Mouse (Mus musculus): ENCODE measurements around the gene Per1. TPM values are rescaled to one million over a fixed set of nuclear protein-coding genes. Genes with fewer than 3 reads are reported as not detected.

Per1 gene
- polyA plus RNA-seq, 1 experiment from 2014 or later: 8.2 TPM

DNA sequence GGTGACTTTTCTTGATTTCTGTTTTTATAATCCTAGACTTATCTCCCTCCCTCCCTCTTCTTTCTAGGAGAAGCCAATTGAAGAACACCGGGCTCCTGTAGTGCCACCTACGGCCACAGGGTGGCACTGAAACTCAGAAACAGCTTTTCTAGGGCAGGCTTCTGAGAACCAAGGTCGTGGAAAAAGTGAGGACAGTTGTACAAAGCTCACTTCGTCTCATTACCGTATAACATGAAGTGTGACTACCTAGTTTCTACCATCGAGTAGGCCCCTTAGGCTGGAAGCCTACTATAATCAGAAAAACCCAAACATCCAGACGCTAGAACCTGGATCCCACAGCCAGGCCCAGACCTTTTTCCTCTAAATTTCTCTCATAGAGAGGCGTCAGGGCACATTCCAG, 28.1 kb upstream of the Per1 start:
- peak overlapping the region; percentile 55; the same call in 1 of the 2 replicates for H3K9ac ChIP-seq (replicated peaks)
- WGBS: 12% methylated on average over 8 of the region's 8 CpGs
- no peak overlapping the region; the same call in 1 of the 2 replicates for H3K27ac ChIP-seq (replicated peaks)
- peaks cover 46% of the 10 kb centered on the region for H3K4me1 ChIP-seq
- no peaks in the 10 kb centered on the region for H3K9me3 ChIP-seq
- ATAC-seq (replicated peaks): no peak
- no peaks in the 10 kb centered on the region for H3K36me3 ChIP-seq
- peak overlapping the region; percentile 89 for H3K4me2 ChIP-seq (replicated peaks)
- no peaks in the 10 kb centered on the region for H3K27me3 ChIP-seq
- peak overlapping the region; percentile 45 for H3K4me3 ChIP-seq

DNA sequence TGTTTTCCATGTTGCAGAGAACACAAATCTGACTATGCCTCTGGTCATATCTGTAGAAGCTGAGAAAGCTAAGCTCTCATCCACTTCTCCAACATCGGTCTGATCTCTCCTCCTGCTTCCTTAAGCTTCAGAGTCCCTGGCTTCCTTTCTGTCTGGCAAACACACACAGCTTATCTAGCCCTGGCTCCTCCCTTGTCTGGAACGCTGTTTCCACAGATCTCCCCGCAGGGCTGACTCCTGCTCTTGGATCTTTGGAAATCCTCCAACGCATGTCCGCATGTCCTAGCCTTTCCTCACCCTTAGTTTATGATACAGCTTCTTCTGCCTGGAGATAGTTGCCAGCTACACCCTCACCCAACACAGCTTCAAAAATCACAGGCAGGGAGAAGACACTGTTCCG, 27.4 kb upstream of the Per1 start:
- Histone ChIP-seq H3K9ac (replicated peaks) (no peak overlapping the region), H3K4me3 (no peak overlapping the region), H3K36me3 (no peaks in the 10 kb centered on the region), H3K4me1 (peaks cover 46% of the 10 kb centered on the region), H3K9me3 (no peaks in the 10 kb centered on the region), H3K27me3 (no peaks in the 10 kb centered on the region), H3K4me2 (replicated peaks) (no peak overlapping the region), H3K27ac (replicated peaks) (no peak overlapping the region)
- no peak for ATAC-seq (replicated peaks)
- WGBS: 58% methylated on average over 6 of the region's 6 CpGs

DNA sequence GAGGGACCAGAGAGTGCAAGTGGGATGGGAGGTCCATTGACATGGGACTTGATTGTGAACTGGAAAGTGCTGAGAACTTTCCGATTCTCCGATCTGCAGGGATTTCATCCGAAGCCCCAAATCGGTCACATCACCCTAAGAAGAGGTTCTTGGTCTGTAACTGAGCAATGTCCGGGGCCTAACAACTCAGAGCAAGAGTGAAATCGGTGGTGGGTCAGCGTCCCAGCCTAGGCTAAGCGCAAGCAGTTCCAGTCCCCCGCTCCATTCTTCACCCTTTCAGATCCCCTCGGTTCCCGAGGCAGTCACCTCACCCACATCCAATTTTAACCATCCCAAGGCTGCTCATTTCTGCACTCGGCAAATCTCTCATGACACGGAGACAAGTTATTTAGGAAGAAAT, 24.9 kb upstream of the Per1 start:
- ATAC-seq (replicated peaks): no peak
- Histone ChIP-seq H3K4me2 (replicated peaks) (peak overlapping the region; percentile 56), H3K4me1 (peaks cover 50% of the 10 kb centered on the region), H3K27ac (replicated peaks) (peak overlapping the region; percentile 89), H3K36me3 (no peaks in the 10 kb centered on the region), H3K4me3 (peak overlapping the region; percentile 61), H3K9ac (replicated peaks) (peak overlapping the region; percentile 81), H3K27me3 (no peaks in the 10 kb centered on the region), H3K9me3 (no peaks in the 10 kb centered on the region)
- WGBS: under 1% methylated on average over 13 of the region's 13 CpGs

DNA sequence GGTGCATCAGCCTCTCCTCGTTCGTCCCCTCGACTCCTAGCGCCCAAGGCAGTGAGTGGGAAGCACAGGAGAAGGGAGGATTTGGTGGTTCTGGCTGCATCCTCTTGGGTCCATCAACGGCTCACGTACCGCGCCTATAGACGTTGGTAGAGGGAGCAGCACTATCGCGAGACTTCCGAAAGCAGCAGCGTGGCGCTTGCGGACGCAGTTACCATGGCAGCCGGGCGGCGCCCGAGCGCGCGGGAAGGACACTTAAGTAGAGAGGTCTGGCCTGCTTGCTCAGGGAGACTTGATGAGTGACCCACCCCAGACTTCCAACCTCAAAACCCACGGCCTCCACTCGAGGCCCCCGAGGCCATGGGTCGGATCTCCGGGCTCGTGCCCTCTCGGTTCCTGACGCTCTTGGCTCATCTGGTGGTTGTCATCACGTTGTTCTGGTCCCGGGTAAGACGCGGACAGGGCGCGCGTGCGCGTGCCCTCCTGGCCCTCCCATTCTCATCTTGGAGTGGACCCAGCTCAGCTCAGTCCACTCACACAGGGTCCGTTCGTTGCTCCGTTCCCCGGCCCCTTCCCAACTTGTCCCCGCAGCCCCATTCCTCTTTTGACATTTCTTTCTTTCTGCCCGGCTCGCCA, 24.3 kb upstream of the Per1 start, which contains the start of gene Tmem107:
Gene Tmem107, plus strand, starts transcription at position 217 of the 633 bp plus-strand sequence.
- peak within 1 kb of the TSS; percentile 81 for H3K9ac ChIP-seq (replicated peaks)
- WGBS: under 1% methylated on average over 47 of the region's 47 CpGs
- no peaks in the 10 kb centered on the region for H3K9me3 ChIP-seq
- no peaks in the 10 kb centered on the region for H3K27me3 ChIP-seq
- H3K4me2 ChIP-seq (replicated peaks): peak within 1 kb of the TSS; percentile 56
- H3K4me1 ChIP-seq: peaks cover 49% of the 10 kb centered on the region
- peak within 1 kb of the TSS; percentile 61 for H3K4me3 ChIP-seq
- H3K36me3 ChIP-seq: no peaks in the 10 kb centered on the region
- ATAC-seq (replicated peaks): peak; percentile 86
- H3K27ac ChIP-seq (replicated peaks): peak within 1 kb of the TSS; percentile 89

DNA sequence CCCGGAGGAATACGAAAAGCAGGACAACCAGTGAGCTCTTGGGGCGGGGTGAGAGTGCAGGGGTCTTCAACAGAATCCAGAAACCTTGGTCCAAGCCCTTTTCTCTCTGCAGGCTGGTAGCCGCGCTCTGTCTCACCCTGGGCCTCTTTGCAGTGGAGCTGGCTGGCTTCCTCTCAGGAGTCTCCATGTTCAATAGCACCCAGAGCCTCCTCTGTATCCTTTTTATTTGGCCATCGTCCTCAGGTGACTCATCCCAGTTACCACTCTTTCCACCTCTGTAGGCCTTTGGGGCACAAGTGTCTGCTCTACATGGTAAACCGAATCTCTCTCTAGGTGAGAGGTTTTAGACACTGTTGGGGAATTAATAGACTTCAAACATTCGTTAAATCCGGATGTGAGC, 23.8 kb upstream of the Per1 start:
- WGBS: 22% methylated on average over 9 of the region's 9 CpGs
- no peaks in the 10 kb centered on the region for H3K36me3 ChIP-seq
- no peaks in the 10 kb centered on the region for H3K9me3 ChIP-seq
- peak overlapping the region; percentile 89 for H3K27ac ChIP-seq (replicated peaks)
- H3K9ac ChIP-seq (replicated peaks): peak overlapping the region; percentile 81
- H3K4me1 ChIP-seq: peaks cover 43% of the 10 kb centered on the region
- H3K4me2 ChIP-seq (replicated peaks): peak overlapping the region; percentile 56
- no peak for ATAC-seq (replicated peaks)
- peak overlapping the region; percentile 61 for H3K4me3 ChIP-seq
- H3K27me3 ChIP-seq: no peaks in the 10 kb centered on the region

DNA sequence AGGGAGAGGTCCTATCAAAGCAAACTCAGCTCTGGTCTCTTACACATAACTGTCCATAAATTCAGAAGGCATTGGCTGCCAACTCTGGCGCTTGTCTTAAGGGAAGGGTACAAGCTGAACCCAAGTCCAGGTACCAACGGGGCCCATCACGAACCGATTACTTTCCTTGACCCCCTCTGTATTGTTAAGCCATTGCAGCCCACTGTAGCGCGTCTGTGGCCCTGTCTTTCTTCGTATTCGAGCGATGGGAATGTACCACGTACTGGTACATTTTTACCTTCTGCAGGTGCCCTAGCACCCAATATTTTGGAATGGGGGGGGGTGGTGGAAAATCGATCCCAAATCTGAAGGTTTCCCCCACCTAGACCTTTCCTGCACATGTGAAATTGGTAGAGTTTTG, 22.8 kb upstream of the Per1 start:
- Histone ChIP-seq H3K36me3 (no peaks in the 10 kb centered on the region), H3K27me3 (no peaks in the 10 kb centered on the region), H3K9ac (replicated peaks) (peak overlapping the region; percentile 62), H3K4me1 (peaks cover 34% of the 10 kb centered on the region), H3K4me2 (replicated peaks) (peak overlapping the region; percentile 59), H3K4me3 (peak overlapping the region; percentile 61), H3K27ac (replicated peaks) (peak overlapping the region; percentile 97), H3K9me3 (no peaks in the 10 kb centered on the region)
- no peak for ATAC-seq (replicated peaks)
- whole genome bisulfite sequencing: 86% methylated on average over 11 of the region's 11 CpGs

DNA sequence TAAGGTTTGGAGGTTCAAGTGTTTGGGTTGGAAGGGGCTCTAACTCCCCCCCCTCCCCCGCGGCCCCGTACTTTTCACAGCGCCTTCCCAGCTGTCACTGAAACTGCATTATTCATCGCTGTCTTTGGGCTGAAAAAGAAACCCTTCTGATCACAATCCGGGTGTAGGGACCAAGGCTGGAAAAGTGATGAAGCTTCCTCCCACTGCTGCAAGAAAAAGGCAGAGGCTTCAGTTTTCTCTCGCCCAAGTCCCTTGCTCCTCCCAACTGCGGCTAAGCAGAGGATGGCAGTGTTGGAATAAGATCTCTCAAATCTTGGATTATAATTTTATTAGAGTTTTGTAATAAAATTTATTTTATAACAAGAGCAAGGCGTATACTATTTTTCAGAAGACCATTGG, 22.4 kb upstream of the Per1 start:
- WGBS: 3% methylated on average over 9 of the region's 9 CpGs
- ATAC-seq (replicated peaks): peak; percentile 20; the same call in 1 of the 2 replicates
- H3K4me2 ChIP-seq (replicated peaks): peak overlapping the region; percentile 59
- H3K4me3 ChIP-seq: peak overlapping the region; percentile 40
- peaks cover 34% of the 10 kb centered on the region for H3K4me1 ChIP-seq
- no peaks in the 10 kb centered on the region for H3K27me3 ChIP-seq
- H3K36me3 ChIP-seq: no peaks in the 10 kb centered on the region
- no peaks in the 10 kb centered on the region for H3K9me3 ChIP-seq
- peak overlapping the region; percentile 97 for H3K27ac ChIP-seq (replicated peaks)
- H3K9ac ChIP-seq (replicated peaks): peak overlapping the region; percentile 62

DNA sequence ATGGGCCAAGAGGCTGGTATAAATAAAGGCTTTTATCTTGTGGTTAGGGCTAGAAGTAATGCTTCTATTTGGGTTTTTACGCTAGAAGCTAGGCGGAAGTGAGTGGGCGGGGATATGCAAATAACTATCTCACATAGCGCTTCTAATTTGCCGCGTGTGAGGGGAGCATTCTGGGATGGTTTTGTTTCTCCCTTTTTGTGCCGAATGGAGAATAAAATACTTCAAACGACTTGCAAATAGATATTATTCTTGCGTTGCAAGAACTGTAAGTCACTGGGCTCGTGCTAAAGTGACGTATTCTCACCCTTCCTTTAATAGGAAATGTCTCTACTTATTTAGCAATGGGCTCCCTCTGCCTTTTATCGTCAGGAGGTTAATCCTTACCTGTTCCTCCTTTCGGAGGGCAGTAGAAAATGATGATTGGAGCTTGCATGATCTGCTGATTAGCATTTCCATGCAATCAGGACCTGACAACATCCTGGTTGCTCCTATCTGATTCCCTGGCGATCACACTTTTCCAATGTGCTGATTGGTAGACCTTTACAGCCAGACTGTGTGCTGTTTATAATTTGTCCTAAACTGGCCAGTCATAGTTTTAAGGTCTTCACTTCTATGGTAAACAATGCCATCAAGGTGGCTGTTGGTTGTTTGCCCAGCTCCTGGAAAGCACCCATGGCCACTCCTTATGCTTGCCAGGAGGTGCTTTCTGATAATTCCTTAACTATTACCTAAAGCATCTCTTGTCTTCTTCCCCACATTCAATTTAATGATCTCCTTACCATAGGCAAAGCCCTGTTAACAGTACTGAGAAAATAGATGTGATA, 21.7 kb upstream of the Per1 start:
- Histone ChIP-seq H3K9me3 (no peaks in the 10 kb centered on the region), H3K4me3 (peak overlapping the region; percentile 40), H3K36me3 (no peaks in the 10 kb centered on the region), H3K27me3 (no peaks in the 10 kb centered on the region), H3K9ac (replicated peaks) (peak overlapping the region; percentile 62), H3K27ac (replicated peaks) (peak overlapping the region; percentile 97), H3K4me1 (peaks cover 34% of the 10 kb centered on the region), H3K4me2 (replicated peaks) (peak overlapping the region; percentile 59)
- peak; percentile 63 for ATAC-seq (replicated peaks)
- under 1% methylated on average over 14 of the region's 14 CpGs for WGBS

DNA sequence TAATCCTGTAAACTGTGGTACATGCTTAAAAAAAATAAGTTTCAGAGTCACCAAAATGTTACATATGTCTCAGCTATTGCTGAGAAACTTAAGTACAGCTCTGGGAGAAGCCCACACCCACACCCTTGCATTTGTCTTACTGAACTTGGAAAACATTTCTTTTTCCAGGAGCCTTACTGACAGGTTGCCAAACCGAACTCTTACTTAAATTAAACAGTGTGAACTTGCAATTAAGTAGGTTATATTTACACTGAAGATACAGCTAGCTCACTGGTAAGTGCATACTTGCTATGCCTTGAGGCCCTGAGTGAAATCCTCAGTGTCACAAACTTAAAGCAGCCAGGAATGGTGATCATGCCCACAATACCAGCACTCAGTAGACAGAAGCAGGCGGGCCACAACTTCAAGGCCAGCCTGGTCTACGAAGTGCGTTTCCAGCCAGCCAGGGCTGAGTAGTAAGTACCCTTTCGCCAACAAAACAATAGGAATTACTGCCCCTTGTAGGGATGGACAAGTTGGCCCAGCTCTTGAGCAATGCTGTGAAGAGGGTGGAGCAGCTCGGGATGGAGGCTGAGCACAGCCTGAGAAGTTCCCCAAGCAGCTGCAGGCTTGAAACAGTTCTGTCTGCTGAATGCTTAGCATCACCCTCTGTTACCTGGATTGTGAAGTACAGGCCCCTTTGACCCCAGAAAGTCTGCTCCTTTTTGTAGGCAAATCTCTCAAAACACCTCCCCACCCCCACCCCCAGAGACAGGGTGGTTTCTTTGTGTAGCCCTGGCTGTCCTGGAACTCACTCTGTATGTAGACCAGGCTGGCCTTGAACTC, 20.9 kb upstream of the Per1 start:
- Histone ChIP-seq H3K27ac (replicated peaks) (peak overlapping the region; percentile 97), H3K4me2 (replicated peaks) (no peak overlapping the region), H3K27me3 (no peaks in the 10 kb centered on the region), H3K9ac (replicated peaks) (peak overlapping the region; percentile 62; the same call in 1 of the 2 replicates), H3K4me3 (peak overlapping the region; percentile 40; the same call in 1 of the 2 replicates), H3K9me3 (no peaks in the 10 kb centered on the region), H3K4me1 (peaks cover 34% of the 10 kb centered on the region), H3K36me3 (no peaks in the 10 kb centered on the region)
- 33% methylated on average over 6 of the region's 6 CpGs for WGBS
- ATAC-seq (replicated peaks): no peak

DNA sequence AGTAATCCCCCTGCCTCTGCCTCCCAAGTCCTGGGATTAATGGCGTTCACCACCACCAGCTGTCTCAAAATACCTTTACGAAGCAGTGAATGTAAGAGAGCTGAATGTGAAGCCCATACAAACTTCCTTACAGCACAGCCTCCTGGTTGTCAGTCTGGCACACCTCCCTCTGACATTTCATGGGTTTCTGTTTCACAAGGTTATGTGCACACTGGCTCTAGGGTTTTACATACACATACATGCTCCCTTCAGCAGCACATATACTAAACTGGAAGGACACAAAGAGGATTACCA, 20.3 kb upstream of the Per1 start:
- Histone ChIP-seq H3K4me3 (no peak overlapping the region), H3K36me3 (no peaks in the 10 kb centered on the region), H3K27ac (replicated peaks) (peak overlapping the region; percentile 97; the same call in 1 of the 2 replicates), H3K4me2 (replicated peaks) (no peak overlapping the region), H3K9ac (replicated peaks) (no peak overlapping the region), H3K4me1 (peaks cover 33% of the 10 kb centered on the region), H3K9me3 (no peaks in the 10 kb centered on the region), H3K27me3 (no peaks in the 10 kb centered on the region)
- 41% methylated on average over 2 of the region's 2 CpGs for WGBS
- no peak for ATAC-seq (replicated peaks)

DNA sequence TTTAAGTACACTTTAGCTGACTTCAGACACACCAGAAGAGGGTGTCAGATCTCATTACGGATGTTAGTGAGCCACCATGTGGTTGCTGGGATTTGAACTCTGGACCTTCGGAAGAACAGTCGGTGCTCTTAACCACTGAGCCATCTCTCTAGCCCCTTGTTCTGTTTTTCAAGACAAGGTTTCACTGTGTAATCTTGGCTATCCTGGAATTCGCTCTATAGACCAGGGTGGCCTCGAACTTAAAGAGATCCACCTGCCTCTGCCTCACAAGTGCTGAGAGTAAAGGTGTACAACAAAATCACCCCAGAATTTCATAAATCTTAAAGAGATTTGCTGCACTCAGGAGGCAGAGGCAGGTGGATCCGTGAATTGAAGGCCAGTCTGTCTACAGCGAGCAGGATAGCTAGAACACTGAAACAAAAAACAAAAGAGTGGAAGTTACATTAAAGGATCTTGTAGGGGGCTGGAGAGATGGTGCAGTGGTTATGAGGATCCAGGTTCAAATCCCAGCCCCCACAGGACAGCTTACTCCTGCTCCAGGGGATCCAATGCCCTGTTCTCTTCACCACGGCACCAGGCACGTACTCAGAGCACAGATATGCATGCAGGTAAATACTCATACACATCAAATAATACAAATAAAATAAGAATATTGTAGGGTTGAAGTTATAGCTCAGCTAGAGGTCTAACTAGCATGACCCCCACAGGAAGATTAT, 19.1 kb upstream of the Per1 start:
- no peaks in the 10 kb centered on the region for H3K36me3 ChIP-seq
- peaks cover 29% of the 10 kb centered on the region for H3K4me1 ChIP-seq
- no peak overlapping the region for H3K27ac ChIP-seq (replicated peaks)
- 39% methylated on average over 9 of the region's 9 CpGs for WGBS
- H3K27me3 ChIP-seq: no peaks in the 10 kb centered on the region
- ATAC-seq (replicated peaks): no peak
- H3K9ac ChIP-seq (replicated peaks): no peak overlapping the region
- no peaks in the 10 kb centered on the region for H3K9me3 ChIP-seq
- H3K4me3 ChIP-seq: no peak overlapping the region
- H3K4me2 ChIP-seq (replicated peaks): no peak overlapping the region

Measured in forebrain, embryonic 15.5 days (tissue).